Mouse (Mus musculus) heart, embryonic 12.5 days (tissue): ENCODE measurements around the gene Spsb1. TPM values are rescaled to one million over a fixed set of nuclear protein-coding genes. Genes with fewer than 3 reads are reported as not detected.

Experiments used
- ATAC-seq: fragments of 200-750 bp; cut with Nextera tagmentation; 2 replicates; pipeline ENCODE4 v1.8.0; 2017; ENCODE audit warnings: moderate TSS enrichment, moderate library complexity; ENCODE audit not compliant: insufficient number of reproducible peaks, low FRiP score
- H3K27ac ChIP-seq: fragments of 300-500 bp; sonication (generic); 2 replicates; pipeline ENCODE4 v1.5.1; 2016; ENCODE audit warnings: mild to moderate bottlenecking, moderate library complexity; ENCODE audit not compliant: poor library complexity, severe bottlenecking
- H3K27me3 ChIP-seq: fragments of 300-500 bp; sonication (generic); replicated peaks from 2 replicates; pipeline ENCODE4 v1.6.1; 2016; ENCODE audit warnings: mild to moderate bottlenecking, moderate library complexity
- H3K36me3 ChIP-seq: fragments of 300-500 bp; sonication (generic); 2 replicates; pipeline ENCODE4 v1.6.1; 2016; ENCODE audit warnings: mild to moderate bottlenecking, moderate library complexity
- H3K4me1 ChIP-seq: fragments of 300-500 bp; sonication (generic); replicated peaks from 2 replicates; pipeline ENCODE4 v1.6.1; 2016; ENCODE audit warnings: mild to moderate bottlenecking
- H3K4me2 ChIP-seq: fragments of 300-500 bp; sonication (generic); 2 replicates; pipeline ENCODE4 v1.6.1; 2016; ENCODE audit warnings: mild to moderate bottlenecking, moderate library complexity
- H3K4me3 ChIP-seq: fragments of 300-500 bp; sonication (generic); 2 replicates; pipeline ENCODE4 v1.5.1; 2016; ENCODE audit warnings: mild to moderate bottlenecking
- H3K9ac ChIP-seq: fragments of 300-500 bp; sonication (generic); 2 replicates; pipeline ENCODE4 v1.6.1; 2016; ENCODE audit warnings: mild to moderate bottlenecking, moderate library complexity
- H3K9me3 ChIP-seq: fragments of 300-500 bp; sonication (generic); replicated peaks from 2 replicates; pipeline ENCODE4 v1.6.1; 2016; ENCODE audit warnings: mild to moderate bottlenecking, moderate library complexity
- WGBS: fragments of 180-500 bp; shearing (Covaris S2); methylation state at CpG from one replicate; pipeline ENCODE4 v1.1.7; 2016; 5-methylcytosine and 5-hydroxymethylcytosine counted together
- polyA plus RNA-seq: library from polyadenylated mRNA; unstranded; fragments of >200 nt; fragmentation: Nextera tagmentation; extraction: Ambion mirVana; gene quantifications from 2 replicates; pipeline ENCODE4 v1.2.1, GENCODE M21; 2016

Spsb1 gene
- polyA plus RNA-seq, 1 experiment from 2014 or later = 5.4 TPM

DNA sequence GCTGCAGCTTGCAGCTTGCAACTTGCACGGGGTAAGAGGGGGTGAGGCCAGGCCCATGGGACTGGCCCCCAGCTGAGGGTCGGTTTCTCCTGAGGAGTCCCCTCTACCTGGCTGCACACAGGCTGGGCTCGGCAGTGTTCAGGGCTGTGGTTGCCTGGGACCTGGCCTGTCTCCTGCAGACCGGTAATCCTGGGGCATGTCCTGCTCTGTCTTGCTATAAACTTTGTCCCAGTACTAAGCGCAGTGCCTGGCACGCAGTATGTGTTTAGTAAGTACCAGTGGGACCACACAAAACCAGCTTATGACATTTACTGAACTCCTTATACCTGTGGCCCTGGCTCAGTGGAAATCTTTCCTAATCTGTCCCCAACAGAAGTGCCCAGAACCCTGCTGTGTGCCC lies 10.8 kb upstream of the Spsb1 start:
- peaks cover 17% of the 10 kb centered on the region; the same call in 1 of the 2 replicates for H3K4me1 ChIP-seq
- H3K27me3 ChIP-seq = 0 out of 2 replicates have a peak, but pooled peaks cover 6% of the 10 kb centered on the region
- no peak overlapping the region for H3K4me2 ChIP-seq
- H3K9me3 ChIP-seq = no peaks in the 10 kb centered on the region
- H3K27ac ChIP-seq = no peak overlapping the region
- H3K9ac ChIP-seq = no peak overlapping the region
- no peak overlapping the region for H3K4me3 ChIP-seq
- ATAC-seq = no peak
- no peaks in the 10 kb centered on the region for H3K36me3 ChIP-seq
- WGBS = 71% methylated on average over 6 of the region's 6 CpGs

DNA sequence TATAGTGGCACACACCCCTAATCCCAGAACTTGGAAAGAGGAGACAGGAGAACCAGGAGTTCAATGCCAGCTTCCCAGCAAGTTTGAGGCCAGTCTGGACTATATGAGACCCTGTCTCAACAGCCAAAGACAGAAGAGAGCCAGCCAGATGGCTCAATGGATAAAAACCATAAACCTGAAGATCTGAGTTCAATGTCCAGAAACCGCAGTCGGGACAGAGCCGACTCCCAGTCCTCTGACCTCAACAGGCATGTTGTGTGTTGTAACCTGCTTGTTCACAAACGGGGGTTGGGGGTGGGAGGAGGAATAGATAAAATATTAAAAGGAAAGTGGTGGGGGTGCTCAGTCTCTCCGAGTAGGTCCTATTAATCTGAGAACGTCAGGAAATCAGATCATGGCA lies 10.4 kb upstream of the Spsb1 start:
- H3K4me3 ChIP-seq = no peak overlapping the region
- 73% methylated on average over 6 of the region's 6 CpGs for WGBS
- H3K36me3 ChIP-seq = no peaks in the 10 kb centered on the region
- no peaks in the 10 kb centered on the region for H3K9me3 ChIP-seq
- H3K4me2 ChIP-seq = no peak overlapping the region
- no peak overlapping the region for H3K9ac ChIP-seq
- no peak for ATAC-seq
- H3K4me1 ChIP-seq = peaks cover 17% of the 10 kb centered on the region; the same call in 1 of the 2 replicates
- no peak overlapping the region for H3K27ac ChIP-seq
- 0 out of 2 replicates have a peak, but pooled peaks cover 2% of the 10 kb centered on the region for H3K27me3 ChIP-seq

DNA sequence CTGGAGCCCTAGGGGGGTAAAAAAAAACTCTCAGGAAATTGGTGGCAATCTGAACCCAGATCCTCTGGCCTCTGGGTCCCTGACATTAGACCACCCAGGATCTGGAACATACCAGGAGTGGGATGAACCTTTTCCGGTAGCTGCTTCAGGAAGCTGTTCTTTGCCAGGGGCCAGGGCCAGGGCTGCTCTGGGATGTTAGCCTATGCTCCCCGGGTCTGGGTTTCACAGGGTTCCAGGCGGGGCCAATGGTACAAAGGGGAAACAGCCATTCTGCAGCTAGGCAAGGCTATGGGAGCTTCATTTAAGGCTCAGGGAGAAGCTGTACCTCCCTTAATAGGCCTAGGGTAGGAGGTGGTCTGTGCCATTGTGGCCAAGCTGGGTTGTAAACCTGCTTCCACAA lies 9.9 kb upstream of the Spsb1 start:
- Histone ChIP-seq H3K27ac (no peak overlapping the region), H3K9ac (no peak overlapping the region), H3K36me3 (no peaks in the 10 kb centered on the region), H3K9me3 (no peaks in the 10 kb centered on the region), H3K4me1 (peaks cover 17% of the 10 kb centered on the region; the same call in 1 of the 2 replicates), H3K27me3 (no peaks in the 10 kb centered on the region), H3K4me3 (no peak overlapping the region), H3K4me2 (no peak overlapping the region)
- no peak for ATAC-seq
- WGBS = 65% methylated on average over 3 of the region's 3 CpGs

DNA sequence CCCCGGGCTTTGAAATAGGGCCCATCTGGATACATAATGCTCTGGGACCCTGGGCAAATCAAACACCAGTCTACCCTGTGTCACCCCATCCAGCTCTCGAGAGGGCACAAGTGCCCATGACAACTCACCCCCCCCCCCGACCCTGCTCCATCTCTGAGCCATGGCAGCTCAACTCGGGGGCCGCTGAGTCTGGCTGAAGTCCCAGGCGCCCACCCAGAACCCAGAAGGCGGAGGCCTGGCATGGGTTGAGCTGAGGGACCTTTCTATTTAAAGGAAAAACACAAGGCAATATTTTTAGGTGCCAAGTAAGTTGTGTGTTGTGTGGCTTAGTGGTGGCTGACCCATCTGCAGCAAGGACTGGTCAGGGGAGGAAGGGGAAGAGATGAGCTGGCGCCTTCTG lies 9.4 kb upstream of the Spsb1 start:
- Histone ChIP-seq H3K9me3 (no peaks in the 10 kb centered on the region), H3K27me3 (no peaks in the 10 kb centered on the region), H3K27ac (no peak overlapping the region), H3K4me1 (peaks cover 17% of the 10 kb centered on the region; the same call in 1 of the 2 replicates), H3K4me2 (no peak overlapping the region), H3K4me3 (no peak overlapping the region), H3K9ac (no peak overlapping the region), H3K36me3 (no peaks in the 10 kb centered on the region)
- WGBS = 83% methylated on average over 8 of the region's 8 CpGs
- no peak for ATAC-seq

DNA sequence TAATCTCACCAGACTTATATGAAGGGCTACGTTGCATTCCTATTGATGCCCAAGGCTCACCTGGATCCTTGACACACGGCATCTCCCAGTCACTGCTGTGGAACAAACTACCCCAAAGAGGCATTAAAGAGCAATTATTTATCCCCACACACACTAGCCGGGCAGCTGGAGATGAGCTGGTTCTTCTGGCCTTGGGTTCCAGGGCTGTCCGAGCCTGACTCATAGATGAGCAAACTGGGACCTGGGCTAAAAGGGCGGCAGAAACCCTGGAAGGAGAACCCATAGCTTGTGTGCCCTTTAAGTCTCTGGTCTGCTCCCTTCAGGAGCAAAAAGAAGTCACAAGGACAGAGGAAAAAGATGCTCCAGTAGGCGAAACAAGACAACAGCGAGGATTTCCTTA lies 5.5 kb upstream of the Spsb1 start:
- Histone ChIP-seq H3K9me3 (no peaks in the 10 kb centered on the region), H3K4me2 (no peak overlapping the region), H3K9ac (no peak overlapping the region), H3K27ac (no peak overlapping the region), H3K4me3 (no peak overlapping the region), H3K4me1 (peaks cover 11% of the 10 kb centered on the region), H3K27me3 (peaks cover 16% of the 10 kb centered on the region), H3K36me3 (no peaks in the 10 kb centered on the region)
- 83% methylated on average over 7 of the region's 7 CpGs for WGBS
- no peak for ATAC-seq

DNA sequence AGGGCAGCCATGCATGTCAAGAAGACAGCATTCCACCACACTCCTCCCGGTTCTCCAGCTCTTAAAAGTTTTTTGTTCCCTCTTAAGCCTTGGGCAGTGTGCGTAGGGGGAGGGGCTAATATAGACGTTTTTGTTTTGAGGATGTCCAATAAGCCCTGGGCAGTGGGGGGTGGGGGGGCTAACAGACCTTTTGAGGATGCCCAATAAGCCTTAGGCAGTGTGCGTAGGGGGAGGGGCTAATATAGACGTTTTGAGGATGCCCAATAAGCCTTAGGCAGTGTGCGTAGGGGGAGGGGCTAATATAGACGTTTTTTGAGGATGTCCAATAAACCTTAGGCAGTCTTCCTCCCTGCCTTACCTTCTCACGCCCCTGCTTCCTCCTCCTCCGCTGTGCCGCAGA lies 5.0 kb upstream of the Spsb1 start:
- no peak overlapping the region for H3K4me3 ChIP-seq
- 51% methylated on average over 10 of the region's 10 CpGs for WGBS
- no peaks in the 10 kb centered on the region for H3K36me3 ChIP-seq
- H3K4me2 ChIP-seq = no peak overlapping the region
- H3K9ac ChIP-seq = no peak overlapping the region
- H3K9me3 ChIP-seq = no peaks in the 10 kb centered on the region
- H3K4me1 ChIP-seq = peaks cover 11% of the 10 kb centered on the region
- no peak for ATAC-seq
- H3K27me3 ChIP-seq = peaks cover 16% of the 10 kb centered on the region
- no peak overlapping the region for H3K27ac ChIP-seq

DNA sequence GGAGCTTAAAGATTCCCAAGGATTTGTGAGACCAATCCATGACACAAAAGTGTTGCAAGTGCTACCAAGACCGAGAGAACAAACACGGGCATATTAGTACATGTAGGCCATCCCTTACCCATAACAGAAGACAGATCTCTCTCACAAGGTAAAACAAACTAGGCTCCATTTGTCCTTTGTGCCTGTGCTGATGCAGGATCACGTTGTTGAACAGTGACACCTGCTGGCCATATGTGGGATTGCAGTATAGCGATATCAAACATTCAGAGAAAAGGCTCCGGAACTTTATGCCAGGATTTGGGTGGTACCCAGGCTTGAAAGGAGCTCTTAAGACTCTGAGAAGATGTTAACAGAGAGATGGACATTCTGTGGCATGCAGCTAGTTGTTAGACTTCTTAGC lies 3.7 kb upstream of the Spsb1 start:
- Histone ChIP-seq H3K4me2 (no peak overlapping the region), H3K4me3 (no peak overlapping the region), H3K27ac (no peak overlapping the region), H3K27me3 (peaks cover 16% of the 10 kb centered on the region), H3K4me1 (peaks cover 14% of the 10 kb centered on the region), H3K36me3 (no peaks in the 10 kb centered on the region), H3K9me3 (no peaks in the 10 kb centered on the region), H3K9ac (no peak overlapping the region)
- ATAC-seq = no peak
- 5% methylated on average over 5 of the region's 5 CpGs for WGBS

DNA sequence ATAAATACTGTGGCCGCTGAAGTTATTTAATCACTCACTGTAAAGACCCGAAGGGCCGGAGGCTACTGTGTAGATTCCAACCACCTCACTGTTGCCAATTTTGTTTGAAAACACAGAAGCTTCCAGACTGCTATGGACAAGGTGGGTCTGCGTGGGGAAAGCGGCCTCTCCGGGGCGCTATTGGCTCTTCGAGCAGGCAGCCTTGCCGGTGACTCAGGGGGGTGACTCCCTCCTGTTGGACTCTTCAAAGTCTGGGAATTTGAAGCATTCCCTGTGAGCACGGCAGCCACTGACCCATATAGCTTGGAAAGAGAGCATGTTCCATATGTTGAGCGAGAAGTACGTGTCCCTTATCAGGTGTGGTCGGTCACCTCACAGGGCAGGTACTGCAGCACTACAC lies 1.2 kb upstream of the Spsb1 start:
- Histone ChIP-seq H3K4me3 (0 out of 2 replicates have a peak overlapping the region, but pooled peaks have one; percentile 66), H3K27me3 (peaks cover 35% of the 10 kb centered on the region), H3K4me1 (peaks cover 16% of the 10 kb centered on the region), H3K27ac (no peak overlapping the region), H3K4me2 (peak overlapping the region; percentile 96; the same call in 1 of the 2 replicates), H3K36me3 (no peaks in the 10 kb centered on the region), H3K9ac (no peak overlapping the region), H3K9me3 (no peaks in the 10 kb centered on the region)
- ATAC-seq = no peak
- 35% methylated on average over 13 of the region's 13 CpGs for WGBS

DNA sequence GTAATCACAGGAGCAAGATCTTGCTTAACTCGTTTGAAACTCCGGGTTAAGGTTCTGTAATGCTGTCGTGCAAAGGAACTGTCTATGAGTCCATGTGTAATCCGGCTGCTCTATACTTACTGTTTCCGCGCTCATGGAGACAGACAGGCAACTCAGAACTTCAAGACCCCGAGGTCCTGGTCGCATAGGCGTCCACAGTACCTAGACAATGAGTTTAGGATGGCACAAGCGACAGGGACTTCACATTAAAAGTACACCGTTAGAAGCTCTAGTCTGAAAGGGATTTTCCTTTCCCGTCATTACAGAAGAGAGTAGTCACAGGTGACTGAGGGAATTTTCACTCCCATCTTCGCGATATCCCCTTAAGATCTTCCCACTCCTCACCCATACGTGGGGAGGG lies 788 bp upstream of the Spsb1 start:
- Histone ChIP-seq H3K9me3 (no peaks in the 10 kb centered on the region), H3K4me1 (peaks cover 16% of the 10 kb centered on the region), H3K27ac (no peak overlapping the region), H3K9ac (0 out of 2 replicates have a peak overlapping the region, but pooled peaks have one; percentile 55), H3K36me3 (no peaks in the 10 kb centered on the region), H3K4me2 (peak overlapping the region; percentile 96), H3K4me3 (peak overlapping the region; percentile 66), H3K27me3 (peaks cover 35% of the 10 kb centered on the region)
- 14% methylated on average over 15 of the region's 15 CpGs for WGBS
- ATAC-seq = no peak

DNA sequence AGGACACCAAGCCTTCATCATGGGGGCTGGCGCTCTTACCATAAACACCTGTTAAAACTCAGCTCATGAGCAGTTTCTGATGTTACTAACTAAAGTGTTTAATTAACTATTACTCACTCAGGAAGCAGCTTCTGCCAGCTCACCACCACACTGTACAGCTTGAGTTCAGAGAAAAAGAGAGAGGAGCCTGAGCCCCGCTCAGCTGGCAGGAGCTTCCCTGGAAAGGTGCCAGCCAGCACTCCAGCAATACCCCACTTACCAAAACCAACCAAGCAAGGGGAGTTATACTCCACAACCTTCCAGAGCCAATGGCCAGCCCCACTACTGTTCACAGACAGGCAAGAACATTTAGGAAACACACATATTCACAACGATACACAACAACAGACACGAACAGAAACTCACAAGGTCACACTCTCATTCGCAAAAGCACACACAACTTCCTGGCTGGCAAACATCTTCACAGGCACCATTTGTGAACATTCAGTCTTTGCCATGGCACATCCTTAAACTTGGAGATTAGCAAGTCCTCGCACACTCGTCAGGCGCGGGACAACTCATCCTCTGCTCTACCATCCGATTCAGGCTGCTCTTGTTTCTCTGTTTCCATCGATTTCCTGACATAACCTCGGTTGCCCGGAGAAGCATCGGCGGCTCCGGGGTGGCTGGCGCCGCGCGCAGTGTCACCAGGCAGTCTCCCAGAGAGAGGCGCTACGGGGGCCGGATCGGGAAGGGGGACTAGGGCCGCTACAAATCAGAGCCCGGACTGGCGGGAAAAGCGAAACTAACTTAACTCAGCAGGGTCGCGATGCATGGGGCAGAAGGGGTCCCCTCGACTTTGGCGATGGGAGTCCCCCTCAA lies 992 bp downstream of the Spsb1 start:
- 5% methylated on average over 32 of the region's 32 CpGs for WGBS
- H3K27me3 ChIP-seq = peaks cover 35% of the 10 kb centered on the region
- no peaks in the 10 kb centered on the region for H3K36me3 ChIP-seq

DNA sequence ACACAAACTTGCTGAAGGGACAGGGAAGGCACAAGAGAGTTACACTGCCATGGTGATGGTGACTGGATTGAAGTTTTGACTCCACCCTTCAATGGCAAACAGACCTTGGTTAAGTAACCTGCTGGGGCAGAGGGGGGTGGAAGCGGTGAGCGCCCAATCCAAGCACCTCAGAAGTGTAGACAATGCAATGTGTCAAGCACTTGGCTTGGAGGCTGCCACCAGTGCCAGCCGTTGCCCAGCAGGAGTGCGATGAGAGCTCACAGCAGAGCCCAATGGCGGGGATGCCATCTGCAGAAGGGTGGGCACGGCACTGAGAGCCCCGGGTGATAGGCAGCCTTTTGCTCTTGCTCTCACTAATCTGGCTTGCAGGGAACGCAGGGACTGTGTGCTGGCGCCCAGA lies 2.6 kb downstream of the Spsb1 start:
- H3K27me3 ChIP-seq = peaks cover 32% of the 10 kb centered on the region
- H3K27ac ChIP-seq = no peak overlapping the region
- no peak overlapping the region for H3K4me3 ChIP-seq
- H3K9me3 ChIP-seq = no peaks in the 10 kb centered on the region
- no peaks in the 10 kb centered on the region for H3K36me3 ChIP-seq
- WGBS = 83% methylated on average over 9 of the region's 9 CpGs
- ATAC-seq = no peak
- no peak overlapping the region for H3K4me2 ChIP-seq
- H3K9ac ChIP-seq = no peak overlapping the region
- peaks cover 34% of the 10 kb centered on the region for H3K4me1 ChIP-seq

More for the DNA sequence above, 992 bp downstream of the Spsb1 start:
- peak overlapping the region; percentile 96 for H3K4me2 ChIP-seq
- peak overlapping the region; percentile 75 for H3K9ac ChIP-seq
- no peaks in the 10 kb centered on the region for H3K9me3 ChIP-seq
- peak overlapping the region; percentile 66 for H3K4me3 ChIP-seq
- H3K4me1 ChIP-seq = peaks cover 18% of the 10 kb centered on the region
- ATAC-seq = no peak
- 0 out of 2 replicates have a peak overlapping the region, but pooled peaks have one; percentile 44 for H3K27ac ChIP-seq
